Mouse (Mus musculus) MEL (cell line): ENCODE results near the gene Tnc. TPM values are rescaled to one million over a fixed set of nuclear protein-coding genes. Genes with fewer than 3 reads are reported as not detected.

Experiments
- DNase-seq: peaks from one replicate; pipeline ENCODE4 v3.0.0; 2011; ENCODE audit warnings: low read depth, low spot score
- H3K27ac ChIP-seq: 2 replicates; pipeline ENCODE4 v1.5.1; 2012; ENCODE audit warnings: low read depth, mild to moderate bottlenecking, control low read depth, low read length, moderate library complexity; ENCODE audit not compliant: control insufficient read depth
- H3K27me3 ChIP-seq, 2 experiments: fragments of 150-350 bp in 1 of 2; sonication (generic) in 1 of 2; 2 replicates each; pipeline ENCODE4 v1.6.1; 2012; ENCODE audit warnings: low read length in 2 of 2, mild to moderate bottlenecking in 2 of 2, improper control_type of control experiment in 1 of 2, moderate library complexity in 1 of 2; ENCODE audit not compliant: insufficient read depth in 2 of 2, control insufficient read depth in 1 of 2
- H3K36me3 ChIP-seq, 2 experiments: 2 replicates each; pipeline ENCODE4 v1.6.1; 2012 to 2014; ENCODE audit warnings: low read length in 2 of 2, improper control_type of control experiment in 1 of 2, inconsistent platforms in 1 of 2, mild to moderate bottlenecking in 1 of 2; ENCODE audit not compliant: insufficient read depth in 2 of 2, control insufficient read depth in 1 of 2
- H3K4me1 ChIP-seq, 2 experiments: fragments of 150-350 bp in 1 of 2; sonication (generic) in 1 of 2; 2 replicates each; pipeline ENCODE4 v1.6.1; 2012; ENCODE audit warnings: low read length in 2 of 2, improper control_type of control experiment in 1 of 2, mild to moderate bottlenecking in 1 of 2; ENCODE audit not compliant: insufficient read depth in 2 of 2, control insufficient read depth in 1 of 2
- H3K4me3 ChIP-seq, 2 experiments: fragments of 150-350 bp in 1 of 2; sonication (generic) in 1 of 2; 2 replicates each; pipeline ENCODE4 v1.5.1; 2012; ENCODE audit warnings: low read depth in 2 of 2, low read length in 2 of 2, mild to moderate bottlenecking in 2 of 2, moderate library complexity in 2 of 2, control low read depth in 1 of 2, improper control_type of control experiment in 1 of 2; ENCODE audit not compliant: control insufficient read depth in 1 of 2, insufficient read depth in 1 of 2
- H3K79me2 ChIP-seq: 2 replicates; pipeline ENCODE4 v1.6.1; 2012; ENCODE audit warnings: mild to moderate bottlenecking, low read length, moderate library complexity; ENCODE audit not compliant: control insufficient read depth, poor library complexity, insufficient read depth
- H3K9ac ChIP-seq: 2 replicates; pipeline ENCODE4 v1.6.1; 2012; ENCODE audit warnings: low read depth, mild to moderate bottlenecking, control low read depth, low read length, moderate library complexity; ENCODE audit not compliant: control insufficient read depth, poor library complexity, severe bottlenecking
- H3K9me3 ChIP-seq: fragments of 150-350 bp; sonication (generic); replicated peaks from 2 replicates; pipeline ENCODE4 v1.6.1; 2012; ENCODE audit warnings: mild to moderate bottlenecking, low read length, improper control_type of control experiment, moderate library complexity; ENCODE audit not compliant: insufficient read depth
- CTCF ChIP-seq, 3 experiments: IDR thresholded peaks in 2 of 3; conservative IDR thresholded peaks in 1 of 3; 2 replicates each; pipeline ENCODE4 v1.5.1; 2011 to 2012; ENCODE audit warnings: low read length in 3 of 3, low read depth in 2 of 3, mild to moderate bottlenecking in 2 of 3, improper control_type of control experiment in 1 of 3, inconsistent platforms in 1 of 3, mixed read lengths in 1 of 3, moderate library complexity in 1 of 3; ENCODE audit not compliant: control insufficient read depth in 1 of 3, insufficient read depth in 1 of 3, poor library complexity in 1 of 3, severe bottlenecking in 1 of 3
- ETS1 ChIP-seq: IDR thresholded peaks from 2 replicates; pipeline ENCODE4 v1.6.1; 2012; ENCODE audit warnings: low read depth, mild to moderate bottlenecking, inconsistent platforms, low read length, improper control_type of control experiment, moderate library complexity
- JUND ChIP-seq: IDR thresholded peaks from 2 replicates; pipeline ENCODE4 v1.6.1; 2011; ENCODE audit warnings: low read depth, mild to moderate bottlenecking, improper control_type of control experiment, low read length
- MAX ChIP-seq: IDR thresholded peaks from 2 replicates; pipeline ENCODE4 v1.6.1; 2011; ENCODE audit warnings: low read length, improper control_type of control experiment
- MYB ChIP-seq: IDR thresholded peaks from 2 replicates; pipeline ENCODE4 v1.6.1; 2011; ENCODE audit warnings: mild to moderate bottlenecking, low read depth, low read length, improper control_type of control experiment
- MYC ChIP-seq: IDR thresholded peaks from 2 replicates; pipeline ENCODE4 v1.6.1; 2011; ENCODE audit warnings: low read depth, mild to moderate bottlenecking, low read length, improper control_type of control experiment, moderate library complexity
- NELFE ChIP-seq: IDR thresholded peaks from 2 replicates; pipeline ENCODE4 v1.6.1; 2011; ENCODE audit warnings: low read depth, low read length, improper control_type of control experiment
- NRF1 ChIP-seq: IDR thresholded peaks from 2 replicates; pipeline ENCODE4 v1.6.1; 2014; ENCODE audit warnings: low read depth, mild to moderate bottlenecking, inconsistent platforms, low read length, improper control_type of control experiment, moderate library complexity; ENCODE audit not compliant: poor library complexity, insufficient read depth, severe bottlenecking
- POLR2A ChIP-seq, 2 experiments: IDR thresholded peaks; 2 replicates each; pipeline ENCODE4 v1.6.1; 2011 to 2012; ENCODE audit warnings: low read length in 2 of 2, mild to moderate bottlenecking in 2 of 2, control low read depth in 1 of 2, improper control_type of control experiment in 1 of 2, low read depth in 1 of 2, moderate library complexity in 1 of 2; ENCODE audit not compliant: control insufficient read depth in 1 of 2, insufficient read depth in 1 of 2, poor library complexity in 1 of 2
- POLR2AphosphoS2 ChIP-seq: IDR thresholded peaks from 2 replicates; pipeline ENCODE4 v1.6.1; 2011; ENCODE audit warnings: low read length, improper control_type of control experiment
- POLR2AphosphoS5 ChIP-seq: IDR thresholded peaks from 2 replicates; pipeline ENCODE4 v1.6.1; 2012; ENCODE audit warnings: low read depth, borderline replicate concordance, mild to moderate bottlenecking, inconsistent platforms, low read length, moderate library complexity, mixed read lengths
- RAD21 ChIP-seq: IDR thresholded peaks from 2 replicates; pipeline ENCODE4 v1.6.1; 2011; ENCODE audit warnings: mild to moderate bottlenecking, low read depth, low read length, improper control_type of control experiment
- SIN3A ChIP-seq: IDR thresholded peaks from 2 replicates; pipeline ENCODE4 v1.6.1; 2012; ENCODE audit warnings: low read length, improper control_type of control experiment, inconsistent platforms
- SMC3 ChIP-seq: IDR thresholded peaks from 2 replicates; pipeline ENCODE4 v1.6.1; 2011; ENCODE audit warnings: low read depth, low read length, improper control_type of control experiment
- TBP ChIP-seq: IDR thresholded peaks from 2 replicates; pipeline ENCODE4 v1.8.0; 2011; ENCODE audit warnings: low read depth, low read length, improper control_type of control experiment
- TCF12 ChIP-seq: IDR thresholded peaks from 2 replicates; pipeline ENCODE4 v1.6.1; 2014; ENCODE audit warnings: low read depth, mild to moderate bottlenecking, inconsistent platforms, low read length, improper control_type of control experiment, moderate library complexity
- USF2 ChIP-seq, 2 experiments: IDR thresholded peaks; 2 replicates each; pipeline ENCODE4 v1.6.1; 2011 to 2012; ENCODE audit warnings: improper control_type of control experiment in 2 of 2, low read length in 2 of 2, borderline replicate concordance in 1 of 2, inconsistent platforms in 1 of 2, low read depth in 1 of 2, mild to moderate bottlenecking in 1 of 2; ENCODE audit not compliant: insufficient read depth in 1 of 2
- ZMIZ1 ChIP-seq: IDR thresholded peaks from 2 replicates; pipeline ENCODE4 v1.6.1; 2012; ENCODE audit warnings: low read depth, mild to moderate bottlenecking, inconsistent platforms, low read length, improper control_type of control experiment, moderate library complexity
- ZNF384 ChIP-seq: IDR thresholded peaks from 2 replicates; pipeline ENCODE4 v1.6.1; 2012; ENCODE audit warnings: low read depth, mild to moderate bottlenecking, inconsistent platforms, low read length, improper control_type of control experiment
- polyA plus RNA-seq, 2 experiments: library from polyadenylated mRNA; stranded (reverse) in 1 of 2; unstranded in 1 of 2; fragments of >175 nt in 1 of 2; fragments of >200 nt in 1 of 2; gene quantifications; 2 replicates each; pipeline versions ENCODE4 v1.2.1 to v1.2.4; 2012; ENCODE audit warnings: low replicate concordance in 2 of 2, low read depth in 1 of 2; ENCODE audit not compliant: insufficient read length in 2 of 2, insufficient read depth in 1 of 2, missing spikeins in 1 of 2
- total RNA-seq: library from RNA; depleted of rRNA; stranded (reverse); fragments of 300-350 nt; gene quantifications from 2 replicates; pipeline ENCODE4 v1.2.3, GENCODE M21; 2012

Tnc gene
- total and polyA plus RNA-seq, 3 experiments, result not detected

GRCm38 (mm10) chr4:64078029-64078619, 31.3 kb upstream of the Tnc start:
- no peak for DNase-seq
- no peaks in the 10 kb centered on the region for H3K36me3 ChIP-seq
- TF ChIP-seq MYB (no peak), NRF1 (no peak)
- TF ChIP-seq, all 39 proteins: peak for 0

GRCm38 (mm10) chr4:64076349-64077025, 29.7 kb upstream of the Tnc start:
- H3K27ac ChIP-seq, result no peak overlapping the region
- no peaks in the 10 kb centered on the region for H3K79me2 ChIP-seq
- H3K9me3 ChIP-seq, result no peaks in the 10 kb centered on the region
- H3K4me1 ChIP-seq, result no peaks in the 10 kb centered on the region
- TF ChIP-seq POLR2AphosphoS5 (no peak), JUND (no peak), MYB (no peak)
- H3K9ac ChIP-seq, result no peak overlapping the region
- H3K4me3 ChIP-seq, result no peak overlapping the region
- DNase-seq, result no peak
- no peaks in the 10 kb centered on the region for H3K36me3 ChIP-seq
- no peaks in the 10 kb centered on the region for H3K27me3 ChIP-seq

More at GRCm38 (mm10) chr4:64078029-64078619, 31.3 kb upstream of the Tnc start:
- no peaks in the 10 kb centered on the region for H3K4me1 ChIP-seq
- H3K9me3 ChIP-seq, result no peaks in the 10 kb centered on the region
- H3K79me2 ChIP-seq, result no peaks in the 10 kb centered on the region
- H3K27me3 ChIP-seq, result no peaks in the 10 kb centered on the region
- no peak overlapping the region for H3K9ac ChIP-seq
- no peak overlapping the region for H3K27ac ChIP-seq
- no peak overlapping the region for H3K4me3 ChIP-seq

- no peaks in the 10 kb centered on the region for H3K79me2 ChIP-seq
- H3K4me3 ChIP-seq, result no peak overlapping the region
- no peaks in the 10 kb centered on the region for H3K9me3 ChIP-seq
- no peak for DNase-seq
- no peak for TF ChIP-seq NELFE
- no peak for TF ChIP-seq POLR2A (IDR thresholded peaks at IDR 0.05; ENCODE audit: control insufficient read depth in 1 of 2, insufficient read depth in 1 of 2, low read depth in 1 of 2, low read length in 2 of 2, poor library complexity in 1 of 2)
- TF ChIP-seq ZMIZ1, result no peak
- no peak for TF ChIP-seq TBP
- no peak for TF ChIP-seq NRF1
- TF ChIP-seq ETS1, result no peak
- no peak for TF ChIP-seq MAX
- TF ChIP-seq SMC3, result no peak
- TF ChIP-seq TCF12, result no peak
- TF ChIP-seq CTCF (IDR thresholded peaks at IDR 0.05 in 2 of 3, conservative IDR thresholded peaks at IDR 0.05 in 1 of 3; ENCODE audit: control insufficient read depth in 1 of 3, insufficient read depth in 1 of 3, low read depth in 2 of 3, low read length in 3 of 3, poor library complexity in 1 of 3, severe bottlenecking in 1 of 3), result no peak
- no peak for TF ChIP-seq POLR2AphosphoS2
- TF ChIP-seq USF2 (IDR thresholded peaks at IDR 0.05; ENCODE audit: borderline replicate concordance in 1 of 2, insufficient read depth in 1 of 2, low read depth in 1 of 2, low read length in 2 of 2), result no peak
- no peak for TF ChIP-seq SIN3A
- TF ChIP-seq RAD21, result no peak
- TF ChIP-seq MYC, result no peak
- TF ChIP-seq ZNF384, result no peak
- no peaks in the 10 kb centered on the region for H3K27me3 ChIP-seq
- no peaks in the 10 kb centered on the region for H3K4me1 ChIP-seq
- no peak overlapping the region for H3K27ac ChIP-seq
- no peak overlapping the region for H3K9ac ChIP-seq
- H3K36me3 ChIP-seq, result no peaks in the 10 kb centered on the region
Observed at GRCm38 (mm10) chr4:64074725-64075124, 27.9 kb upstream of the Tnc start.
